Mouse (Mus musculus) neural tube, embryonic 11.5 days (tissue): ENCODE measurements at regions not wholly inside any gene's neighbourhood (a gene's known extent, or its start where the extent isn't known, plus 50 kb on each side); places are given as distances from the start of the nearest gene placed in this dataset.

Experiments
- ATAC-seq: fragments of 200-750 bp; cut with Nextera tagmentation; 2 replicates; pipeline ENCODE4 v1.8.0; 2017; ENCODE audit warnings: moderate number of reproducible peaks, mild to moderate bottlenecking, moderate TSS enrichment, moderate library complexity; ENCODE audit not compliant: insufficient read depth, low FRiP score, low TSS enrichment
- DNase-seq: peaks from one replicate; pipeline ENCODE4 v3.0.0-alpha.2; 2015; ENCODE audit warnings: low spot score
- H3K27ac ChIP-seq: fragments of 300-500 bp; sonication (generic); 2 replicates; pipeline ENCODE4 v1.5.1; 2014; ENCODE audit warnings: low read depth, mild to moderate bottlenecking, low read length
- H3K27me3 ChIP-seq: fragments of 300-500 bp; sonication (generic); 2 replicates; pipeline ENCODE4 v1.6.1; 2014; ENCODE audit warnings: mild to moderate bottlenecking, low read length, mixed read lengths; ENCODE audit not compliant: control insufficient read depth, insufficient read depth
- H3K36me3 ChIP-seq: fragments of 300-500 bp; sonication (generic); 2 replicates; pipeline ENCODE4 v1.6.1; 2014; ENCODE audit warnings: mild to moderate bottlenecking, low read length, moderate library complexity, mixed read lengths; ENCODE audit not compliant: control insufficient read depth, insufficient read depth
- H3K4me1 ChIP-seq: fragments of 300-500 bp; sonication (generic); 2 replicates; pipeline ENCODE4 v1.6.1; 2014; ENCODE audit warnings: low read length, mixed read lengths; ENCODE audit not compliant: control insufficient read depth, insufficient read depth
- H3K4me2 ChIP-seq: fragments of 300-500 bp; sonication (generic); 2 replicates; pipeline ENCODE4 v1.6.1; 2014; ENCODE audit warnings: low read depth, mild to moderate bottlenecking, moderate library complexity
- H3K4me3 ChIP-seq: fragments of 300-500 bp; sonication (generic); 2 replicates; pipeline ENCODE4 v1.5.1; 2014; ENCODE audit warnings: low read depth, low read length
- H3K9ac ChIP-seq: fragments of 300-500 bp; sonication (generic); 2 replicates; pipeline ENCODE4 v1.6.1; 2014; ENCODE audit warnings: mild to moderate bottlenecking, low read length
- H3K9me3 ChIP-seq: fragments of 300-500 bp; sonication (generic); 2 replicates; pipeline ENCODE4 v1.6.1; 2016; ENCODE audit warnings: low read length; ENCODE audit not compliant: control insufficient read depth
- WGBS: fragments of 180-500 bp; shearing (Covaris S2); extraction: QIAGEN DNeasy Blood & Tissue Kit; methylation state at CpG from one replicate; pipeline ENCODE4 v1.1.7; 2014; 5-methylcytosine and 5-hydroxymethylcytosine counted together

DNA sequence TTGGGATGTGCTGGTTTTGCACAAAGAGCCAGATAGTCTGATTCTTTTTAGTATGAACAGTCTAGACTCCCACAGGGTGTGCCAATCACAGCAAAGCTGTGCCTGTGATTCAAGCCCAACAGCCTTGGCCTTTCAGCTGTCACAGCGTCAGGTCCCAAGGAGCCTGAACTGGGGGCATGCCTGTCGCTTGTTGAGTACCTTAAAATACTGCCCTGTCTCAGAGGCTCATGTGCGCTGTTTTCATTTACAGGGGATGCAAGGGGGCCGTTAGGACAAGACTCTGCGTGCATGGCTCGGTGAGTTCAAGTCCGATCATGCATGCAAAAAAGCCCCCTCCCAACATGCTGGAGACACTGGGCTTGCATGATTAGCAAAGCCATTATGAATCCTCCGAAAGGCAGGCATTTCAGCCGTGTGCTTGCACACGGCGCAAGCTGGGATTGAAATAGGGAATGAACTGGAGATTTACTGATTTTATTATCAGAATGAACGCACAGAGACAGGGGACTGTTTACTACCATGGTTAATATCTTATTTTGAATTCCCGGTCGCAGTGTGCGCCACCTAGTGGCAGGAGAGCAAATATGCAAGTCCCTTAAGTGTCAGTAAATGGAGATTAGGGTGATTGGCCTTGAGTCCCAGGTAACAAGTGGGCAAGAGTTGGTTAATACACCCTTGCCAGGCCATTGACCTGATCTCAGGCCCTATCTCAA, 332.8 kb upstream of the Camk1g start:
- Histone ChIP-seq H3K9me3 (no peaks in the 10 kb centered on the region), H3K27me3 (no peaks in the 10 kb centered on the region), H3K27ac (0 out of 2 replicates have a peak overlapping the region, but pooled peaks have one; percentile 39), H3K4me1 (peaks cover 4% of the 10 kb centered on the region; the same call in 1 of the 2 replicates), H3K9ac (0 out of 2 replicates have a peak overlapping the region, but pooled peaks have one; percentile 24), H3K4me2 (peak overlapping the region; percentile 43), H3K36me3 (no peaks in the 10 kb centered on the region), H3K4me3 (peak overlapping the region; percentile 18; the same call in 1 of the 2 replicates)
- ATAC-seq (peak; percentile 31; the same call in 1 of the 2 replicates), DNase-seq (peak; percentile 81)
- 16% methylated on average over 15 of the region's 15 CpGs for WGBS

DNA sequence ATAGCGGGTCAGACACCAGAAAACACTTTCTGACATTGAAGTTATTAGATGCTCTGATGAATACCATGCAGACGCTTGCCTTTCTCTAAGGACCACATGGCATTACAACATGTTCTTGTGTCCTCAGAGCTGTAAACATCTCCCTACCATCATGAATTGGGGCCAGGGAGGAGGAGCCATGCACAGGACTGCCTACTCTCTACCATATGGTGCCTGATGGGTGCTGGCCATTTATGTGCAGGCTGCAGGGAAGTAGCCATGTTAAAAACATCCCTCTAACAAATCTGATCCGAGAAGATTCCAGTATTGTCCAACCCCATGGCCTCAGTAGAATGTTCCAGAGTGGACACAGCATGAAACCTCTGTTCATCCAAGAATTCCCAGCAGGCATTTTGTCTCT, 330.1 kb upstream of the Camk1g start:
- no peak overlapping the region for H3K9ac ChIP-seq
- WGBS = 77% methylated on average over 3 of the region's 3 CpGs
- no peaks in the 10 kb centered on the region for H3K36me3 ChIP-seq
- no peak overlapping the region for H3K4me3 ChIP-seq
- H3K27ac ChIP-seq = no peak overlapping the region
- no peak for DNase-seq
- no peak for ATAC-seq
- H3K27me3 ChIP-seq = no peaks in the 10 kb centered on the region
- no peak overlapping the region for H3K4me2 ChIP-seq
- H3K4me1 ChIP-seq = peaks cover 4% of the 10 kb centered on the region; the same call in 1 of the 2 replicates
- H3K9me3 ChIP-seq = no peaks in the 10 kb centered on the region

DNA sequence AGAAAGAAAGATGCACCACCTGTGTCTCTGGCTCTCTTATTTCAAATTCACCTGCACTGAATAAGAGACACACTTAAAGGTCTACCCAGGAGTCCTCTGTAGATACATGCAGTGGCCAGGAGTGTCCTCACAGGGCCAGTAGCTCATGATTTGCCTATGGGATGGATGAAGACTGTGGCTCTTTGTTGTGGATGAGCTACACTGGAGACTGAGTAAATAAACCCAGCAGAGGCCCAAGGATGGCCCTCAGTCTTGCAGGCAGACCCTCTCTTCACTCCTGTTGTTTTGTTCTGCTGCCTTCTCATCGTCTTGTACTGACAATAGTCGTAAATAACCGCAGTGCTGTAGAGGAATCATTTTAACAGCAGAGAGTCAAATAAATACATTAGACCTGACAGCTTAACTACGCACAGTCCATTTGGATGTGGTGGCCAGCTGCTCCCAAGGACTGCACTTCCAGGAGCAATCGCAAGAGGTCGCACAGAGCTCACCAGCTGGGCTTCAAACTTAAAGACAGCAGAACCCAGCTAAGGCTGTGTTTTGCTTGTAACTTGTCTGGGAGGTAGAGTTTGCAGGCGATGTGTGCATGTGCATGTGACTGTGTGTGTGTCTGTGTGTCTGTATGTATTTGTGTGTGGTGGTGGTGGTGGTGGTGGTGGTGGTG, 328.6 kb upstream of the Camk1g start:
- ATAC-seq (peak; percentile 66), DNase-seq (peak; percentile 87)
- H3K9ac ChIP-seq = no peak overlapping the region
- H3K4me3 ChIP-seq = no peak overlapping the region
- peaks cover 4% of the 10 kb centered on the region; the same call in 1 of the 2 replicates for H3K4me1 ChIP-seq
- H3K27me3 ChIP-seq = no peaks in the 10 kb centered on the region
- 6% methylated on average over 7 of the region's 7 CpGs for WGBS
- H3K9me3 ChIP-seq = no peaks in the 10 kb centered on the region
- peak overlapping the region; percentile 72 for H3K27ac ChIP-seq
- H3K36me3 ChIP-seq = no peaks in the 10 kb centered on the region
- H3K4me2 ChIP-seq = no peak overlapping the region

DNA sequence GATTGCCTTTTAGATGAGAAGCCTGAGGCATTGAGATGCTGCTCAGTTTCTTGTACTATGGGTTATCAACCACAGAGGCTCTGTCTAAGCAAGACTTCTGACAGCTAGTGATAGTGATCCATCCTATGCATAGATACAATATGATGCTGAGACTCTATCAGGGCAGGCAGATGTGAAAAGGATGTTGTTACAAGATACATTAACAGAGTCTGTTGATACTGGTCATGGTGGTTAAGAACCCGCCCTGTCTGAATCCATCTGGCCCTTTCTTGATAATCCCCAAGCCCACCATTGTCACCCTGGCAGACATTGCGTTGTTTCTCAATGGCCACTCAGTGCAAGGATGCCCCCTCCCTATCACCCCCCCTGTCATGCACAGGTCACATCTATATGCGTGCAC, 327.8 kb upstream of the Camk1g start:
- no peaks in the 10 kb centered on the region for H3K36me3 ChIP-seq
- H3K4me2 ChIP-seq = no peak overlapping the region
- H3K9ac ChIP-seq = no peak overlapping the region
- WGBS = 92% methylated on average over 3 of the region's 3 CpGs
- no peaks in the 10 kb centered on the region for H3K9me3 ChIP-seq
- peak overlapping the region; percentile 72 for H3K27ac ChIP-seq
- DNase-seq = no peak
- ATAC-seq = no peak
- no peaks in the 10 kb centered on the region for H3K27me3 ChIP-seq
- no peak overlapping the region for H3K4me3 ChIP-seq
- H3K4me1 ChIP-seq = peaks cover 2% of the 10 kb centered on the region; the same call in 1 of the 2 replicates

DNA sequence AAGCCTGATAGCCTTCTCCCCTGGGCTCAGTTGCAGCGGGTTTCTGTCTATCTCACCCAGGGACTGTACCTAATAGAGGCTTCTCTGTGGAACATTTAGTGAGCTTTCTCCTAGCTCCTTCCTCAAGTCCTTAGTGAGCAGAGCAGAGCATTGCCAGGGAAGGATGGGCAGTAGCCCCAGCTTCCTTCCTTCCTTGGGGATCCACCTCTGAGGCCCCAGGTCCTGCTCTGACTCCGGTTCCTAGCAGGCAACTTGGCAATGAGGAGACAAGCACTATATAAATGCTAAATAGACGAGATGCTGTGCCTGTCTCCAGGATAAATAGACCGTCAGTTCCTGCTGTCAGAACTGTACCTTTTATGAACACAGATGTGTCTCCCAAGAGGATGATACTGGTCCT, 326.9 kb upstream of the Camk1g start:
- H3K4me3 ChIP-seq = no peak overlapping the region
- ATAC-seq (no peak), DNase-seq (no peak)
- no peaks in the 10 kb centered on the region for H3K27me3 ChIP-seq
- H3K9me3 ChIP-seq = no peaks in the 10 kb centered on the region
- H3K27ac ChIP-seq = no peak overlapping the region
- no peaks in the 10 kb centered on the region for H3K36me3 ChIP-seq
- no peak overlapping the region for H3K9ac ChIP-seq
- no peaks in the 10 kb centered on the region; the same call in 1 of the 2 replicates for H3K4me1 ChIP-seq
- H3K4me2 ChIP-seq = no peak overlapping the region
- 56% methylated on average over 4 of the region's 4 CpGs for WGBS

DNA sequence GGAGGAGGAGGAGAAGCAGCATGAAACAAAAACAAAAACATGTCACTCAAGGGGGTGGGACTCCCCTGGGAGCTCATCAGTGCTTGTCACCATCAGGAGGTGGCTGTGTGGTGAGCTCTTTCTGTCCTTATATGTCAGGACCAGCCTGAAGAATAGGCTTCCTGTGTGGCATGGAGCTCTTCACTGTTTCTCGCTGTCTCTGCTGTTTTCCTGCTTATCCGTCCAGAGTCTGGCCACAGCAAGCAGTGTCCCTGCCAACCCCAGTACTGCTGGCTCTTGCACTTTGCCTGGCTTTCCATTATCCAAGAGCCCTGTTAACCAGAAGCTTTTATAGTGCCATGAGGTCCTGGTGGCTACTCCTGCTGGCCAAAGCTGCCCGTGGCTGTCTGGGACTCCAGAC, 322.9 kb upstream of the Camk1g start:
- 44% methylated on average over 3 of the region's 3 CpGs for WGBS
- DNase-seq (no peak), ATAC-seq (no peak)
- no peaks in the 10 kb centered on the region for H3K36me3 ChIP-seq
- H3K9me3 ChIP-seq = no peaks in the 10 kb centered on the region
- H3K4me2 ChIP-seq = no peak overlapping the region
- no peak overlapping the region for H3K9ac ChIP-seq
- peaks cover 2% of the 10 kb centered on the region; the same call in 1 of the 2 replicates for H3K4me1 ChIP-seq
- H3K4me3 ChIP-seq = no peak overlapping the region
- no peaks in the 10 kb centered on the region for H3K27me3 ChIP-seq
- H3K27ac ChIP-seq = no peak overlapping the region

DNA sequence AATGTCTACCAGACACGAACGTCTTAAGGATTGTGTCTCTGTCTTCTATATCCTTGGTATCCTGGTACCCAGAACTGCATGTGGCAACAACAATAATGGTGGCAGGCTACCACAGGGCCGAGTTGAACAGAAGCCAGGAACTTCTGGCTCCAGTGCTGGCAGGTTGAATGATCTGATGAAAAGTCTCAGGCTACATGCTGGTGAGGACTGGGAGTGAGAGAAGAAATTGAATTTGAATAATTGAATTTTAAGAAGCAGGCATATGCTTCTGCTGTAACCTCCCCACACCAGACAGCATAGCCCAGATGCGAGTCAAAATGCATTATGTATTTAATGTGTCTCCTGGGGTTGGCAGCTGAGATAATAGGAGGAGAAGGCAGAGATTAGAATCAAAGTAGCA, 319.5 kb upstream of the Camk1g start:
- Histone ChIP-seq H3K4me2 (no peak overlapping the region), H3K36me3 (no peaks in the 10 kb centered on the region), H3K27ac (no peak overlapping the region), H3K4me1 (peaks cover 2% of the 10 kb centered on the region; the same call in 1 of the 2 replicates), H3K9me3 (no peaks in the 10 kb centered on the region), H3K4me3 (no peak overlapping the region), H3K27me3 (no peaks in the 10 kb centered on the region), H3K9ac (no peak overlapping the region)
- DNase-seq (no peak), ATAC-seq (no peak)
- 69% methylated on average over 4 of the region's 4 CpGs for WGBS

DNA sequence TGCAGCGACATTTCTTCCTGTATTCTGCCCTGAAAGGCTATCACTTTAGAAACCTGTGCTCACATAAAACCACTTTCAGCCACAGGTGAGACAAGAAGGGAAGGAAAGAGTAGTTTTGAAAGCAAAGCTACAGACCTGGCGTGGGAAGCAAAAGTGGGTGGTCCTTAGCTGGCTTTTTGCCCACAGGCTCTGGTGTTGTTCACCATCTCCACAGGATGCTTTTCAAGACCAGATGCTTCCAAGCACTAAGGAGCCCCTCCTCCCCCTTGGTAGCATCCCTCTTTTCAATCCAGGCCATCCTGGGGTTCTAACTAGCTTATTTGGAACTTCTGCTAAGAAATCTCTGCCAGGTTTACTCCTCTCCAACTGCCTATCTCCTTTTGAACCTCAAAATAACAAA, 312.8 kb upstream of the Camk1g start:
- H3K27me3 ChIP-seq = no peaks in the 10 kb centered on the region
- H3K4me2 ChIP-seq = no peak overlapping the region
- H3K27ac ChIP-seq = no peak overlapping the region
- no peak overlapping the region for H3K4me3 ChIP-seq
- no peak overlapping the region for H3K9ac ChIP-seq
- no peaks in the 10 kb centered on the region for H3K9me3 ChIP-seq
- DNase-seq (no peak), ATAC-seq (no peak)
- no peaks in the 10 kb centered on the region for H3K36me3 ChIP-seq
- no peaks in the 10 kb centered on the region for H3K4me1 ChIP-seq
- 59% methylated on average over 2 of the region's 2 CpGs for WGBS

DNA sequence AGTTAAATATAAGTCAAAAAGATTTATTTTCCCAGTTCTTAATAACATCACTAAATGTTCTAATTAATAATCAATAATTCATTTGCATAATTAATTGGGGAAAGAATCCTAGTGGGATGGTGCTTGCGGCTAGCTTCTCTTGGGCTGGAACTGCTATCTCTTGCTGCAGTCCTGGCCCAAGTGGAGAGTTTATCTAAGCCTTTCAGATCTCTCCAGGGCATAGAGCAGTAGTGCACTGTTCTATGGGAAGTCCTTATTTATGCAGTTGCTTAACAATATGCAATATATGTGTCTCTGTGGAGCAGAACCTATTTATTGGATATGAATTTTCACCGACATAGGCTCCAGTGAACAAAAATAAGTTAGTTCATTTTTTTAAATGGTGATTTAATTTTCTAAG, 308.4 kb upstream of the Camk1g start:
- no peak overlapping the region for H3K9ac ChIP-seq
- H3K9me3 ChIP-seq = no peaks in the 10 kb centered on the region
- H3K27ac ChIP-seq = no peak overlapping the region
- ATAC-seq (no peak), DNase-seq (no peak)
- no peaks in the 10 kb centered on the region for H3K27me3 ChIP-seq
- WGBS = 91% methylated on average over 2 of the region's 2 CpGs
- no peaks in the 10 kb centered on the region for H3K36me3 ChIP-seq
- no peak overlapping the region for H3K4me3 ChIP-seq
- H3K4me1 ChIP-seq = no peaks in the 10 kb centered on the region
- H3K4me2 ChIP-seq = no peak overlapping the region
